Comparison of ENCODE assay signal across 31 mouse cellular contexts in genomic region chr1:45882076-45882475, GRCm38 (mm10). TPM values are rescaled to one million over a fixed set of nuclear protein-coding genes. Genes with fewer than 3 reads are reported as not detected.
DNase-seq lines count a peak whose midpoint lies in the region; ATAC-seq and TF ChIP-seq lines count a peak whose summit lies in the region.
"Had no signal": no experiment of that assay in that cellular context is flagged by ENCODE, and none has a peak within 500 bp of the region (broad histone marks: within the 10 kb centered on the region; RNA-seq: fewer than 3 reads in every experiment).

No protein-coding gene starts in this region.

- no peaks in the 10 kb centered on the region for H3K9me3 ChIP-seq in kidney, embryonic 14.5 days (ENCODE audit: control insufficient read depth, low read length)
- no peaks in the 10 kb centered on the region for H3K9me3 ChIP-seq in kidney, embryonic 16.5 days (ENCODE audit: low read length)
- no peaks in the 10 kb centered on the region for H3K9me3 ChIP-seq in liver, embryonic 11.5 days (ENCODE audit: control insufficient read depth, low read length)
- no peaks in the 10 kb centered on the region for H3K9me3 ChIP-seq in neural tube, embryonic 15.5 days (replicated peaks)
- H3K9me3 ChIP-seq: embryonic facial prominence, embryonic 10.5 days; embryonic facial prominence, embryonic 12.5 days; forebrain, embryonic 13.5 days; forebrain, embryonic 15.5 days; G1E had no signal

- no peak overlapping the region for H3K4me2 ChIP-seq in kidney, embryonic 14.5 days (replicated peaks; ENCODE audit: low read depth, low read length)
- no peak overlapping the region for H3K4me2 ChIP-seq in kidney, embryonic 16.5 days (replicated peaks; ENCODE audit: low read depth, low read length)
- H3K4me2 ChIP-seq in liver, embryonic 11.5 days = no peak overlapping the region
- H3K4me2 ChIP-seq in neural tube, embryonic 15.5 days = no peak overlapping the region
- H3K4me2 ChIP-seq: embryonic facial prominence, embryonic 12.5 days; forebrain, embryonic 13.5 days; forebrain, embryonic 15.5 days had no signal

- H3K27me3 ChIP-seq in kidney, embryonic 14.5 days (ENCODE audit: control insufficient read depth, insufficient read depth, low read length) = no peaks in the 10 kb centered on the region
- H3K27me3 ChIP-seq in kidney, embryonic 16.5 days (ENCODE audit: insufficient read depth, low read length) = no peaks in the 10 kb centered on the region
- H3K27me3 ChIP-seq in kidney, adult 2 months (replicated peaks; ENCODE audit: control insufficient read depth, insufficient read depth, low read length) = no peaks in the 10 kb centered on the region
- no peaks in the 10 kb centered on the region for H3K27me3 ChIP-seq in liver, adult 2 months (ENCODE audit: control insufficient read depth, insufficient read depth, low read length)
- no peaks in the 10 kb centered on the region for H3K27me3 ChIP-seq in liver, embryonic 11.5 days (replicated peaks; ENCODE audit: control insufficient read depth, insufficient read depth, low read length)
- H3K27me3 ChIP-seq in neural tube, embryonic 15.5 days (replicated peaks) = no peaks in the 10 kb centered on the region
- H3K27me3 ChIP-seq: CH12.LX; embryonic facial prominence, embryonic 12.5 days; forebrain, embryonic 13.5 days; forebrain, embryonic 15.5 days; Patski had no signal

- H3K27ac ChIP-seq in kidney, embryonic 14.5 days (ENCODE audit: low read depth, low read length) = no peak overlapping the region
- no peak overlapping the region for H3K27ac ChIP-seq in kidney, embryonic 16.5 days (ENCODE audit: low read length)
- no peak overlapping the region for H3K27ac ChIP-seq in kidney, adult 2 months (ENCODE audit: insufficient read depth, low read depth, low read length)
- peak overlapping the region; percentile 47; the same call in 1 of the 2 replicates for H3K27ac ChIP-seq in liver, adult 2 months (replicated peaks; ENCODE audit: insufficient read depth, low read depth, low read length)
- H3K27ac ChIP-seq in liver, embryonic 11.5 days (ENCODE audit: low read depth, low read length) = no peak overlapping the region
- peak overlapping the region; percentile 100 for H3K27ac ChIP-seq in bone marrow macrophage, adult 2 months (ENCODE audit: insufficient read depth, low read depth, low read length)
- no peak overlapping the region for H3K27ac ChIP-seq in neural tube, embryonic 15.5 days (replicated peaks)
- H3K27ac ChIP-seq: embryonic facial prominence, embryonic 10.5 days; embryonic facial prominence, embryonic 12.5 days; forebrain, embryonic 13.5 days; forebrain, embryonic 15.5 days had no signal

- no peaks in the 10 kb centered on the region for H3K4me1 ChIP-seq in kidney, embryonic 14.5 days (ENCODE audit: control insufficient read depth, insufficient read depth, low read length)
- no peaks in the 10 kb centered on the region for H3K4me1 ChIP-seq in kidney, embryonic 16.5 days (ENCODE audit: insufficient read depth, low read length)
- 0 out of 2 replicates have a peak, but pooled peaks cover 2% of the 10 kb centered on the region for H3K4me1 ChIP-seq in kidney, adult 2 months (ENCODE audit: control insufficient read depth, insufficient read depth, low read length)
- H3K4me1 ChIP-seq in liver, adult 2 months (ENCODE audit: control insufficient read depth, insufficient read depth, low read length) = no peaks in the 10 kb centered on the region
- H3K4me1 ChIP-seq in liver, embryonic 11.5 days (replicated peaks; ENCODE audit: control insufficient read depth, insufficient read depth, low read length) = no peaks in the 10 kb centered on the region
- peaks cover 21% of the 10 kb centered on the region for H3K4me1 ChIP-seq in bone marrow macrophage, adult 2 months (ENCODE audit: control insufficient read depth, insufficient read depth, low read length)
- no peaks in the 10 kb centered on the region for H3K4me1 ChIP-seq in neural tube, embryonic 15.5 days
- H3K4me1 ChIP-seq: embryonic facial prominence, embryonic 10.5 days; embryonic facial prominence, embryonic 12.5 days; forebrain, embryonic 13.5 days; forebrain, embryonic 15.5 days had no signal

- 9% methylated on average over 6 of the region's 6 CpGs for WGBS in kidney, embryonic 14.5 days
- WGBS in kidney, embryonic 16.5 days = 12% methylated on average over 6 of the region's 6 CpGs
- 38% methylated on average over 6 of the region's 6 CpGs for WGBS in kidney, adult 2 months
- 77% methylated on average over 6 of the region's 6 CpGs for WGBS in liver, adult 2 months
- WGBS in liver, embryonic 11.5 days = 53% methylated on average over 6 of the region's 6 CpGs
- WGBS in neural tube, embryonic 15.5 days = 24% methylated on average over 6 of the region's 6 CpGs

- DNase-seq in kidney, postnatal 4 days = no peak
- DNase-seq in kidney, adult 2 months = no peak
- DNase-seq in liver, adult 2 months (ENCODE audit: extremely low read depth, low read depth, low spot score) = no peak
- DNase-seq in liver, embryonic 11.5 days (ENCODE audit: low spot score) = no peak
- DNase-seq: adrenal gland, adult 8-10 months; adrenal gland, postnatal 14 days; adrenal gland, postnatal 36 days; B cell, adult 2 months; cerebellum, adult 11 months; cerebellum, adult 2 months; cerebellum, adult 9-10 months; cerebellum, postnatal 10 days; cerebellum, postnatal 25 days had no signal

- H3K79me2 ChIP-seq in liver, adult 2 months (ENCODE audit: control insufficient read depth, insufficient read depth, low read length) = no peaks in the 10 kb centered on the region

- no peak for TF ChIP-seq POLR2A in kidney, adult 2 months (IDR thresholded peaks at IDR 0.05; ENCODE audit: low read depth, low read length)
- no peak for TF ChIP-seq POLR2A in liver, adult 2 months (IDR thresholded peaks at IDR 0.05; ENCODE audit: extremely low read depth, insufficient read depth, low read length)
- TF ChIP-seq POLR2A in bone marrow macrophage, adult 2 months (IDR thresholded peaks at IDR 0.05; ENCODE audit: borderline replicate concordance, low read depth, low read length) = no peak

- no peak overlapping the region for H3K4me3 ChIP-seq in kidney, embryonic 14.5 days (ENCODE audit: low read length)
- no peak overlapping the region for H3K4me3 ChIP-seq in kidney, embryonic 16.5 days (ENCODE audit: low read length)
- no peak overlapping the region for H3K4me3 ChIP-seq in kidney, adult 2 months (ENCODE audit: insufficient read depth, low read depth, low read length)
- no peak overlapping the region for H3K4me3 ChIP-seq in liver, adult 2 months (ENCODE audit: insufficient read depth, low read depth, low read length)
- H3K4me3 ChIP-seq in liver, embryonic 11.5 days (ENCODE audit: low read depth, low read length) = no peak overlapping the region
- H3K4me3 ChIP-seq in bone marrow macrophage, adult 2 months (ENCODE audit: insufficient read depth, low read length) = no peak overlapping the region
- H3K4me3 ChIP-seq in neural tube, embryonic 15.5 days (replicated peaks) = no peak overlapping the region
- H3K4me3 ChIP-seq: embryonic facial prominence, embryonic 10.5 days; embryonic facial prominence, embryonic 12.5 days; forebrain, embryonic 13.5 days; forebrain, embryonic 15.5 days had no signal

- H3K9ac ChIP-seq in kidney, embryonic 14.5 days (ENCODE audit: low read depth, low read length) = no peak overlapping the region
- no peak overlapping the region for H3K9ac ChIP-seq in kidney, embryonic 16.5 days (replicated peaks; ENCODE audit: low read length)
- no peak overlapping the region for H3K9ac ChIP-seq in liver, adult 2 months (ENCODE audit: low read depth, low read length)
- H3K9ac ChIP-seq in liver, embryonic 11.5 days (ENCODE audit: low read depth, low read length) = no peak overlapping the region
- no peak overlapping the region for H3K9ac ChIP-seq in neural tube, embryonic 15.5 days (replicated peaks)
- H3K9ac ChIP-seq: embryonic facial prominence, embryonic 12.5 days; forebrain, embryonic 13.5 days; forebrain, embryonic 15.5 days had no signal

- no peaks in the 10 kb centered on the region for H3K36me3 ChIP-seq in kidney, embryonic 14.5 days (ENCODE audit: control insufficient read depth, insufficient read depth, low read length)
- no peaks in the 10 kb centered on the region for H3K36me3 ChIP-seq in kidney, embryonic 16.5 days (ENCODE audit: insufficient read depth, low read length)
- H3K36me3 ChIP-seq in kidney, adult 2 months (ENCODE audit: control insufficient read depth, insufficient read depth, low read length) = no peaks in the 10 kb centered on the region
- H3K36me3 ChIP-seq in liver, adult 2 months (ENCODE audit: control insufficient read depth, insufficient read depth, low read length) = no peaks in the 10 kb centered on the region
- H3K36me3 ChIP-seq in liver, embryonic 11.5 days (ENCODE audit: control insufficient read depth, insufficient read depth, low read length) = no peaks in the 10 kb centered on the region
- no peaks in the 10 kb centered on the region for H3K36me3 ChIP-seq in neural tube, embryonic 15.5 days
- H3K36me3 ChIP-seq: embryonic facial prominence, embryonic 10.5 days; embryonic facial prominence, embryonic 12.5 days; forebrain, embryonic 15.5 days; G1E had no signal

- peak; percentile 74 for ATAC-seq in kidney, embryonic 14.5 days (ENCODE audit: low FRiP score, low TSS enrichment)
- ATAC-seq in kidney, embryonic 16.5 days (ENCODE audit: low FRiP score, low TSS enrichment) = peak; percentile 67; the same call in 1 of the 2 replicates
- ATAC-seq in liver, embryonic 11.5 days (replicated peaks; ENCODE audit: low FRiP score) = no peak
- no peak for ATAC-seq in neural tube, embryonic 15.5 days (ENCODE audit: low FRiP score)
- ATAC-seq: activated CD4-positive, CD25-positive, alpha-beta regulatory T cell, adult 4 months; CD4-positive, CD25-positive, alpha-beta regulatory T cell, adult 4 months; forebrain, embryonic 13.5 days; forebrain, embryonic 15.5 days; Patski had no signal

- no peak for TF ChIP-seq CTCF in kidney, adult 2 months (conservative IDR thresholded peaks at IDR 0.05; ENCODE audit: insufficient read depth, insufficient read length, low read depth, low read length)
- TF ChIP-seq CTCF in liver, adult 2 months (IDR thresholded peaks at IDR 0.05; ENCODE audit: low read depth, low read length) = no peak
- no peak for TF ChIP-seq CTCF in bone marrow macrophage, adult 2 months (IDR thresholded peaks at IDR 0.05; ENCODE audit: low read depth, low read length)

RNA-seq across cellular contexts. Expression of gene Gm5269, which starts 8.0 kb away (rescaled TPM):
- not detected in 2 replicates for polyA plus RNA-seq in kidney, embryonic 14.5 days (2014; fragmentation: Nextera tagmentation; extraction: Ambion mirVana)
- not detected in 2 replicates for polyA plus RNA-seq in kidney, embryonic 16.5 days (2015; fragmentation: Nextera tagmentation; extraction: Ambion mirVana)
- not detected in 2 replicates for polyA plus RNA-seq in kidney, adult 2 months (2012; rRNA removed)
- total RNA-seq in liver, adult 2 months (2014; rRNA removed) = not detected in 2 replicates
- polyA plus RNA-seq in liver, adult 2 months (2012; rRNA removed) = not detected in 2 replicates
- polyA plus RNA-seq in liver, embryonic 11.5 days (2014; fragmentation: Nextera tagmentation; extraction: Ambion mirVana) = not detected in 2 replicates
- not detected in 2 replicates for polyA plus RNA-seq in bone marrow macrophage, adult 2 months (2012; ENCODE audit: insufficient read depth, insufficient read length, missing spikeins)
- not detected in 2 replicates for polyA plus RNA-seq in neural tube, embryonic 15.5 days (2015; fragmentation: Nextera tagmentation; extraction: Ambion mirVana)
- total RNA-seq: adrenal gland, adult 18-20 months; adrenal gland, adult 8-10 months; adrenal gland, postnatal 14 days; adrenal gland, postnatal 36 days; CH12.LX; G1E had no signal
- polyA plus RNA-seq: activated CD4-positive, CD25-positive, alpha-beta regulatory T cell, adult 4 months; brain, embryonic 14.5 days; CD4-positive, CD25-positive, alpha-beta regulatory T cell, adult 4 months; cerebellum, adult 2 months; cortical plate, adult 2 months; embryonic facial prominence, embryonic 10.5 days; embryonic facial prominence, embryonic 12.5 days; embryonic facial prominence, embryonic 14.5 days; forebrain, embryonic 11.5 days; forebrain, embryonic 13.5 days; forebrain, embryonic 15.5 days; G1E; Patski had no signal

RNA-seq across cellular contexts. Expression of gene Slc40a1, which starts 44.2 kb away (rescaled TPM):
- 64.6 and 101 TPM in 2 replicates for polyA plus RNA-seq in kidney, embryonic 14.5 days (2014; fragmentation: Nextera tagmentation; extraction: Ambion mirVana)
- 111 and 113 TPM in 2 replicates for polyA plus RNA-seq in kidney, embryonic 16.5 days (2015; fragmentation: Nextera tagmentation; extraction: Ambion mirVana)
- polyA plus RNA-seq in kidney, adult 2 months (2012; rRNA removed) = 26.9 and 34.2 TPM in 2 replicates
- total RNA-seq in liver, adult 2 months (2014; rRNA removed) = 124 and 166 TPM in 2 replicates
- polyA plus RNA-seq in liver, adult 2 months (2012; rRNA removed) = 42.6 and 47.4 TPM in 2 replicates
- 83.4 and 99.7 TPM in 2 replicates for polyA plus RNA-seq in liver, embryonic 11.5 days (2014; fragmentation: Nextera tagmentation; extraction: Ambion mirVana)
- 35.5 and 36.3 TPM in 2 replicates for polyA plus RNA-seq in bone marrow macrophage, adult 2 months (2012; ENCODE audit: insufficient read depth, insufficient read length, missing spikeins)
- 34.2 and 43.6 TPM in 2 replicates for polyA plus RNA-seq in neural tube, embryonic 15.5 days (2015; fragmentation: Nextera tagmentation; extraction: Ambion mirVana)
- total RNA-seq: CH12.LX had no signal

Comparison
In these comparisons a context has a peak if more than half of its experiments do, and no peak if none do; other contexts are left out.
1. H3K27ac ChIP-seq: peak in liver, adult 2 months (single experiment) and bone marrow macrophage, adult 2 months (single experiment); none in kidney, embryonic 14.5 days (single experiment), kidney, embryonic 16.5 days (single experiment), kidney, adult 2 months (single experiment), liver, embryonic 11.5 days (single experiment) and neural tube, embryonic 15.5 days (single experiment).
2. ATAC-seq: peak in kidney, embryonic 14.5 days (single experiment) and kidney, embryonic 16.5 days (single experiment); none in liver, embryonic 11.5 days (single experiment) and neural tube, embryonic 15.5 days (single experiment).